Mouse (Mus musculus): ENCODE measurements around the gene Scp2d1. TPM values are rescaled to one million over a fixed set of nuclear protein-coding genes. Genes with fewer than 3 reads are reported as not detected.

Gene Scp2d1
- polyA plus RNA-seq, 1 experiment: not detected

DNA sequence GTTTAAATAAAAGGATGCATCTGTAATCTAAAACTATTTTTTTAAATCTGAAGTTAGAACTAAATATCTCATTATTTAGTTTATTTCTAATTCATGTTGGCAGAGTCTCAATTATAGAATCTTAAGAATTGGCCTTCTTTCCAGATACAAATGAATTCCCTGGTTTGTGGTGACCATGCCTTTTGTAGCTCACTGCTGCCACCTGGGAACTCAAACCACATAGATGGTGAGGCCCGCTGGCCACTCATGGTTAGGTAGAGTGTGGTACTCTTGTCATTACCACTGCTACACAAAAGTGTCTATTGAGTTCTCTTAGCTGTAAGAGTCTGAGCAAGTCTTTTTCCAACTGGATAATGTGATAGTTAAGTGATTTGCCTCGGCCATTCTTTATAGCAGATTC, 45.4 kb downstream of the Scp2d1 start:
- TF ChIP-seq GATA1 (IDR thresholded peaks at IDR 0.05; ENCODE audit: low read length): no peak

Other genes with a start within 250 kb of the Scp2d1 start
- gene Smim26, start 229.6 kb upstream of the Scp2d1 start, polyA plus RNA-seq (2012): 1.7 and 2.4 TPM in 2 replicates
- gene Dtd1, start 223.8 kb upstream of the Scp2d1 start, polyA plus RNA-seq (2012): 15.0 and 24.3 TPM in 2 replicates